Mouse (Mus musculus): ENCODE results near the gene Dok4.

GRCm38 (mm10) chr8:94850049-94850448, 26.1 kb downstream of the Dok4 start:
- no peak for TF ChIP-seq CTCF (IDR thresholded peaks at IDR 0.05)
- TF ChIP-seq EP300 (IDR thresholded peaks at IDR 0.05) = no peak
